In genomic region chr2:24923561-24923960, GRCm38 (mm10) we compare ENCODE assay signal across 12 mouse cellular contexts. TPM values are rescaled to one million over a fixed set of nuclear protein-coding genes. Genes with fewer than 3 reads are reported as not detected.
DNase-seq lines count a peak whose midpoint lies in the region; TF ChIP-seq lines count a peak whose summit lies in the region.
"Had no signal": no experiment of that assay in that cellular context is flagged by ENCODE, and none has a peak within 500 bp of the region (broad histone marks: within the 10 kb centered on the region; RNA-seq: fewer than 3 reads in every experiment).

No protein-coding gene starts in this region.

- peak; percentile 56 for TF ChIP-seq CTCF in left cerebral cortex, adult 2 months (IDR thresholded peaks at IDR 0.05)

- intact Hi-C loops in left cerebral cortex, adult 2 months (cut with DNase I), result no loop called here
- intact Hi-C loops in left cerebral cortex, postnatal 36 days (cut with DNase I), result no loop called here

- H3K27ac ChIP-seq in left cerebral cortex, adult 2 months, result no peak overlapping the region
- H3K27ac ChIP-seq: embryonic facial prominence, embryonic 13.5 days; liver, embryonic 15.5 days had no signal

- DNase-seq in embryo, embryonic 10 days (ENCODE audit: low spot score), result peak; percentile 28
- DNase-seq in embryo, embryonic 9.5 days (ENCODE audit: extremely low spot score), result no peak
- DNase-seq in left cerebral cortex, adult 2 months (ENCODE audit: extremely low spot score in 1 of 2, low spot score in 2 of 2), result no peak
- DNase-seq in left cerebral cortex, postnatal 36 days (ENCODE audit: low spot score in 2 of 2), result no peak
- peak; percentile 65 for DNase-seq in NIH3T3 (ENCODE audit: low read depth)
- peak; percentile 54 for DNase-seq in lung, postnatal 14 days
- no peak for DNase-seq in testis, postnatal 10 days (ENCODE audit: low spot score)
- no peak for DNase-seq in B cell, adult 2 months
- DNase-seq: right cerebral cortex, postnatal 4 days; thymus, adult 18-20 months had no signal

- H3K4me3 ChIP-seq in left cerebral cortex, adult 2 months, result no peak overlapping the region
- H3K4me3 ChIP-seq: embryonic facial prominence, embryonic 13.5 days; liver, embryonic 15.5 days had no signal

RNA-seq across cellular contexts. Expression of gene Ehmt1, which starts 4.1 kb away (rescaled TPM):
- total RNA-seq in left cerebral cortex, adult 2 months (2021), result 10 to 100 TPM; 53.1 to 59.4 TPM
- 10 to 100 TPM; 47.0 to 62.6 TPM for total RNA-seq in left cerebral cortex, postnatal 36 days (2021)

RNA-seq across cellular contexts. Expression of gene Arrdc1, which starts 11.5 kb away (rescaled TPM):
- total RNA-seq in left cerebral cortex, adult 2 months (2021), result 10 to 100 TPM; 17.1 to 18.2 TPM
- 10 to 100 TPM; 14.1 to 18.1 TPM for total RNA-seq in left cerebral cortex, postnatal 36 days (2021)

RNA-seq across cellular contexts. Expression of gene Zmynd19, which starts 26.0 kb away (rescaled TPM):
- total RNA-seq in left cerebral cortex, adult 2 months (2021), result 10 to 100 TPM; 36.8 to 37.9 TPM
- total RNA-seq in left cerebral cortex, postnatal 36 days (2021), result 10 to 100 TPM; 37.1 to 37.3 TPM

RNA-seq across cellular contexts. Expression of gene Dph7, which starts 38.6 kb away (rescaled TPM):
- 10 to 100 TPM; 29.7 to 32.4 TPM for total RNA-seq in left cerebral cortex, adult 2 months (2021)
- total RNA-seq in left cerebral cortex, postnatal 36 days (2021), result 10 to 100 TPM; 28.4 to 34.6 TPM

RNA-seq across cellular contexts. Expression of gene Mrpl41, which starts 51.3 kb away (rescaled TPM):
- 10 to 100 TPM; 70.3 to 76.3 TPM for total RNA-seq in left cerebral cortex, adult 2 months (2021)
- total RNA-seq in left cerebral cortex, postnatal 36 days (2021), result 10 to 100 TPM; 77.5 to 82.1 TPM

Comparison
In these comparisons a context has a peak if more than half of its experiments do, and no peak if none do; other contexts are left out.
1. DNase-seq: peak in embryo, embryonic 10 days (single experiment), NIH3T3 (single experiment) and lung, postnatal 14 days (single experiment); none in embryo, embryonic 9.5 days (single experiment), left cerebral cortex, adult 2 months (0 of 2), left cerebral cortex, postnatal 36 days (0 of 2), testis, postnatal 10 days (single experiment) and B cell, adult 2 months (0 of 2).